Mouse (Mus musculus): ENCODE measurements around the gene Ccdc12. TPM values are rescaled to one million over a fixed set of nuclear protein-coding genes. Genes with fewer than 3 reads are reported as not detected.

The Ccdc12 gene
- polyA plus RNA-seq, 1 experiment from 2014 or later: 122 TPM

DNA sequence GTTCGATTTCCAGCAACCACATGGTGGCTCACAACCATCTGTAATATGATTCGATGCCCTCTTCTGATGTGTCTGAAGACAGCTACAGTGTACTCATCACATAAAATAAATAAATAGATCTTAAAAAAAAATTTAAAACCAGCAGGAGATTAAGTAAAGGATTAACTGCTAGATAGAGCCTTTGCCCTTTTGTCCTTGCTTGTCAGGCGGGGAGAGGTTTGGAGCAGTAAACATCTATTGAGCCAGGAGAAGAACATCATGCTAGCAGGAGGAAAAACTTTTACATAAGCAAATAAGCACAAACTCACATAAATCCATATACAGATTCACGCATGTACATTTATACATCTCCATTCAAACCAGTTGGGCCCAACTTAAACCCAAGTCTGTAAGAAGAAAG, 56.2 kb downstream of the Ccdc12 start:
- no peak for ATAC-seq
- WGBS: 70% methylated on average over 4 of the region's 4 CpGs
- peaks cover 24% of the 10 kb centered on the region for H3K36me3 ChIP-seq (ENCODE audit: control insufficient read depth, insufficient read depth)
- no peaks in the 10 kb centered on the region for H3K27me3 ChIP-seq (replicated peaks; ENCODE audit: control insufficient read depth, insufficient read depth, low read length)
- no peak overlapping the region for H3K4me2 ChIP-seq (replicated peaks; ENCODE audit: low read depth)
- no peak overlapping the region for H3K27ac ChIP-seq (ENCODE audit: low read depth, low read length)
- H3K4me1 ChIP-seq (replicated peaks; ENCODE audit: control insufficient read depth, insufficient read depth, low read length): no peaks in the 10 kb centered on the region
- no peak for TF ChIP-seq CTCF (IDR thresholded peaks at IDR 0.05; ENCODE audit: low read depth)
- H3K9ac ChIP-seq (ENCODE audit: low read depth, low read length): no peak overlapping the region
- H3K4me3 ChIP-seq (ENCODE audit: low read depth, low read length): no peak overlapping the region
- H3K9me3 ChIP-seq (ENCODE audit: control insufficient read depth): no peaks in the 10 kb centered on the region

DNA sequence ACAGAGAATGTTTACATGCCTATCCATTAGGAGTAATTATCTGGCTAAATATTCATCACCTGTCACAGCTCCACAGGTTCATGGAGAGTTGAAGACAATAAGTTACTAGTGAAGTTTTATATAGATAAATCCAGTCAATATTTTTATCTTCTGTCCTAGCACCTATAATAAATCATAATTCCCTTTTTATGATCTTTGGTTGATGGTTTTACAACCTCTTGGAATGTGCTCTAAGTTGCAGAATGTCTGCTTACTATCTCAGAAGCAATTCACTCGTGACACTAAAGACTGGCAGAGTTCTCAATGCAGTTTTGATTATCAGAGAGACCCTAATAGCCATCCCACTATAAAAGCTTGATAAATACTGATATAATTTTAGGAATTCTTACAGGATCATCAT, 57.1 kb downstream of the Ccdc12 start:
- TF ChIP-seq CTCF (IDR thresholded peaks at IDR 0.05; ENCODE audit: low read depth): no peak
- Histone ChIP-seq H3K27me3 (replicated peaks; ENCODE audit: control insufficient read depth, insufficient read depth, low read length) (no peaks in the 10 kb centered on the region), H3K27ac (ENCODE audit: low read depth, low read length) (no peak overlapping the region), H3K4me2 (replicated peaks; ENCODE audit: low read depth) (no peak overlapping the region), H3K4me1 (replicated peaks; ENCODE audit: control insufficient read depth, insufficient read depth, low read length) (no peaks in the 10 kb centered on the region), H3K36me3 (ENCODE audit: control insufficient read depth, insufficient read depth) (peaks cover 24% of the 10 kb centered on the region), H3K9me3 (ENCODE audit: control insufficient read depth) (no peaks in the 10 kb centered on the region), H3K4me3 (ENCODE audit: low read depth, low read length) (no peak overlapping the region), H3K9ac (ENCODE audit: low read depth, low read length) (no peak overlapping the region)
- peak; percentile 32 for ATAC-seq
- 24% methylated on average over 1 of the region's 1 CpGs for WGBS

DNA sequence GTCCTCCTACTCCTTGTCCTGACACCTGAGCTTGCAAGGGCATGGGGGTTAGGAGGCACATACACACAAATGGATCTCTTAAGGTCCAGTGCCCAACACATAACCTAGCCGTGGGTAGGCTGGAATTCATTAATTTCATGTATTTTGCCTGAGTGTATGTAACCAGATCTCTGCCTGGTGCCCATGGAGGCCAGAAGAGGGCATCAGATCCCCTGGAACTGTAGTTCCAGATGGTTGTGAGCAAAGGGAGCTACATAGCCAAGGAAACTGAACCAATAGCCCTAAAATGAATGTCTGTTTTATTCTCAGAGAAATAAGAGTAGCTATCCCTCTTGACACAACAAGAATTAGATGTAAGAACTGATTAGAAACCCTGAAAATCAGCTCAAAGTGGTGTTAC, 59.1 kb downstream of the Ccdc12 start:
- no peak overlapping the region for H3K4me2 ChIP-seq (replicated peaks; ENCODE audit: low read depth)
- no peaks in the 10 kb centered on the region for H3K27me3 ChIP-seq (replicated peaks; ENCODE audit: control insufficient read depth, insufficient read depth, low read length)
- H3K27ac ChIP-seq (ENCODE audit: low read depth, low read length): no peak overlapping the region
- H3K4me1 ChIP-seq (replicated peaks; ENCODE audit: control insufficient read depth, insufficient read depth, low read length): no peaks in the 10 kb centered on the region
- H3K9me3 ChIP-seq (ENCODE audit: control insufficient read depth): no peaks in the 10 kb centered on the region
- peaks cover 16% of the 10 kb centered on the region for H3K36me3 ChIP-seq (ENCODE audit: control insufficient read depth, insufficient read depth)
- no peak overlapping the region for H3K4me3 ChIP-seq (ENCODE audit: low read depth, low read length)
- ATAC-seq: no peak
- H3K9ac ChIP-seq (ENCODE audit: low read depth, low read length): no peak overlapping the region
- 75% methylated on average over 1 of the region's 1 CpGs for WGBS
- peak; percentile 54 for TF ChIP-seq CTCF (IDR thresholded peaks at IDR 0.05; ENCODE audit: low read depth)

DNA sequence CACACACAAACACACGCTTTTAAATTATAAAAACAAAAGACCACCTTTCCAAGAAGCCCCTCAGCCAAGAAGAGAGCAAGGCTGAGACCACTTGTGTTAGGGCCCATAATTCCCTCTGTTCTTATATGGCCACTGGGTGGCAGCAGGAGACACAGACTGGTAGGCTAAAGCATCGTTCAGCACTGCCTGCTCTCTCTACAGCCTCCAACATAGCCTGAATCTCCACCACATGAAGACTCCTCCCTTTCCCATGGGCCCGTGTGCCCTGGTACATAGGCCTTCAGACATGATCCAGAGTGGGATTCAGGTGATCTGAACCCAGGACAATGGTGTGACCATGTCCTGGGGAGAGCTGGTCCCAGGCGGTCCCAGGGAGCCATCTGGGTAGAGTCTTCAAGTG, 60.5 kb downstream of the Ccdc12 start:
- Histone ChIP-seq H3K4me1 (replicated peaks; ENCODE audit: control insufficient read depth, insufficient read depth, low read length) (no peaks in the 10 kb centered on the region), H3K9me3 (ENCODE audit: control insufficient read depth) (no peaks in the 10 kb centered on the region), H3K27me3 (replicated peaks; ENCODE audit: control insufficient read depth, insufficient read depth, low read length) (no peaks in the 10 kb centered on the region), H3K27ac (ENCODE audit: low read depth, low read length) (no peak overlapping the region), H3K4me3 (ENCODE audit: low read depth, low read length) (no peak overlapping the region), H3K9ac (ENCODE audit: low read depth, low read length) (no peak overlapping the region), H3K4me2 (replicated peaks; ENCODE audit: low read depth) (no peak overlapping the region), H3K36me3 (ENCODE audit: control insufficient read depth, insufficient read depth) (peaks cover 4% of the 10 kb centered on the region)
- peak; percentile 91 for TF ChIP-seq CTCF (IDR thresholded peaks at IDR 0.05; ENCODE audit: low read depth)
- ATAC-seq: no peak
- WGBS: 36% methylated on average over 4 of the region's 4 CpGs

DNA sequence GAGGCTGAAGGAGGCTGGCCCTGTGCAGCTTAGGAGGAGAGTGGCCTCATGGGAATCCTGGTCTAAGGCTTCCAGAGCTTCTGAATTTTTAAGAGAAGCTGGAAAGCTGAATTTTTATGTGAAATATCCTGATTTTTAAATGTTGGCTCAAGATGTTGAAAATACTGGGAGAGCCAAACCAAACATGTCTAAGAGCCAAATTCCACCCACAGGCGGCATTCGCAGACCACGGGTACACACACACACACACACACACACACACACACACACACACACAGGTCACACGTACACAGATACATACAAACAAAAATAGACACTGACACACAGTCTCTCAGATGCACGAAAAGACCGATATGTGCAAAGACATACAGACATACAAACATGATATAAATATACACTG, 61.8 kb downstream of the Ccdc12 start:
- Histone ChIP-seq H3K9me3 (ENCODE audit: control insufficient read depth) (no peaks in the 10 kb centered on the region), H3K4me3 (ENCODE audit: low read depth, low read length) (no peak overlapping the region), H3K4me2 (replicated peaks; ENCODE audit: low read depth) (no peak overlapping the region), H3K36me3 (ENCODE audit: control insufficient read depth, insufficient read depth) (no peaks in the 10 kb centered on the region), H3K4me1 (replicated peaks; ENCODE audit: control insufficient read depth, insufficient read depth, low read length) (no peaks in the 10 kb centered on the region), H3K27ac (ENCODE audit: low read depth, low read length) (no peak overlapping the region), H3K27me3 (replicated peaks; ENCODE audit: control insufficient read depth, insufficient read depth, low read length) (no peaks in the 10 kb centered on the region), H3K9ac (ENCODE audit: low read depth, low read length) (no peak overlapping the region)
- no peak for ATAC-seq
- TF ChIP-seq CTCF (IDR thresholded peaks at IDR 0.05; ENCODE audit: low read depth): no peak
- WGBS: 90% methylated on average over 6 of the region's 6 CpGs

DNA sequence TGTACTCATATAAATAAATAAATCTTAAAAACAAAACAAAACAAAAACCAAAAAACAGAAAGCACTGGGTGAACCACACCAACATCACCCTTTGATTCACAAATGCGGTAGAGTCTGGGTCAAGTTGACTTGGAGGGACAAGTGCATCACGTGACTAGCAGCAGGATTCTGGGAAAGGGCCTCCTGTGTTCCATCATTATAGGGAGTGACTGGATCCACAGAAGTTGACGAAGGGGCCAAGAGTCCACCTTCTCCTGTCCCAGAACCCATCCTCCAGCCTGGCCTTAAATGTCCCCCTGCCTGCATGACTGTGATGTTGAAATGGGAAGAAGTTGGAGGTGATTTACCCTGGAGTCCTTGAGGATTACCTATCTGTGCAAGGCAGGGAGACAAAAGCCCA, 62.5 kb downstream of the Ccdc12 start:
- Histone ChIP-seq H3K4me1 (replicated peaks; ENCODE audit: control insufficient read depth, insufficient read depth, low read length) (no peaks in the 10 kb centered on the region), H3K9ac (ENCODE audit: low read depth, low read length) (no peak overlapping the region), H3K36me3 (ENCODE audit: control insufficient read depth, insufficient read depth) (no peaks in the 10 kb centered on the region), H3K27ac (ENCODE audit: low read depth, low read length) (no peak overlapping the region), H3K27me3 (replicated peaks; ENCODE audit: control insufficient read depth, insufficient read depth, low read length) (no peaks in the 10 kb centered on the region), H3K4me2 (replicated peaks; ENCODE audit: low read depth) (no peak overlapping the region), H3K9me3 (ENCODE audit: control insufficient read depth) (no peaks in the 10 kb centered on the region), H3K4me3 (ENCODE audit: low read depth, low read length) (no peak overlapping the region)
- no peak for ATAC-seq
- no peak for TF ChIP-seq CTCF (IDR thresholded peaks at IDR 0.05; ENCODE audit: low read depth)
- 62% methylated on average over 3 of the region's 3 CpGs for WGBS

DNA sequence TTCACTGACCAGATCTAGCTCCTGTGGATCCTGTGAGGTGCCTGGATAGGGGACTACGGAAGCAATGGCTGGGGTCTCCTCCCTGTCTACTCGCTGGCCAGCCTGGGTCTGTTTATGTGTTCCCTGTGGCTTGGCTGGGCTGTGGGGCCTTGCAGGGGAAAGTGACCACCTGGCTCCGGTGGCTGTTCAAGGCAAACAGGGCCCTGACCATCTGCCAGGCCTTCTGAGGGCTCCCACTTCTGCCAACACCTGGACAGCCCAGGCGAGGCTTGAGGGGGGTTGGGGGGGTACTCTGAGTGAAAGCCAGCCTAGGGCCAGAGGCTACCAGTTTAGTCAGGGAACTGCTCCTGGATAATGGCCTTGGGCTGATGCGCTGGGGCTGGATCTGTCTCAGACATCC, 63.7 kb downstream of the Ccdc12 start:
- H3K36me3 ChIP-seq (ENCODE audit: control insufficient read depth, insufficient read depth): peaks cover 5% of the 10 kb centered on the region
- H3K4me2 ChIP-seq (replicated peaks; ENCODE audit: low read depth): no peak overlapping the region
- no peaks in the 10 kb centered on the region for H3K9me3 ChIP-seq (ENCODE audit: control insufficient read depth)
- WGBS: 55% methylated on average over 5 of the region's 5 CpGs
- ATAC-seq: no peak
- no peak for TF ChIP-seq CTCF (IDR thresholded peaks at IDR 0.05; ENCODE audit: low read depth)
- no peaks in the 10 kb centered on the region for H3K4me1 ChIP-seq (replicated peaks; ENCODE audit: control insufficient read depth, insufficient read depth, low read length)
- no peak overlapping the region for H3K27ac ChIP-seq (ENCODE audit: low read depth, low read length)
- H3K27me3 ChIP-seq (replicated peaks; ENCODE audit: control insufficient read depth, insufficient read depth, low read length): no peaks in the 10 kb centered on the region
- H3K4me3 ChIP-seq (ENCODE audit: low read depth, low read length): no peak overlapping the region
- no peak overlapping the region for H3K9ac ChIP-seq (ENCODE audit: low read depth, low read length)
